Mouse (Mus musculus) forebrain, postnatal 0 days (tissue): ENCODE measurements around the gene Olig1. TPM values are rescaled to one million over a fixed set of nuclear protein-coding genes. Genes with fewer than 3 reads are reported as not detected.

Experiments
- ATAC-seq: fragments of 200-750 bp; cut with Nextera tagmentation; 2 replicates; pipeline ENCODE4 v1.8.0; 2017; ENCODE audit warnings: mild to moderate bottlenecking, moderate library complexity
- DNase-seq: peaks from one replicate; pipeline ENCODE4 v3.0.0-alpha.2; 2015
- H3K27ac ChIP-seq: fragments of 300-500 bp; sonication (generic); 2 replicates; pipeline ENCODE4 v1.5.1; 2014; ENCODE audit warnings: low read depth, mild to moderate bottlenecking, antibody characterized with exemption, low read length, moderate library complexity, mixed read lengths
- H3K27me3 ChIP-seq: fragments of 300-500 bp; sonication (generic); 2 replicates; pipeline ENCODE4 v1.6.1; 2014; ENCODE audit warnings: mild to moderate bottlenecking, low read length, mixed read lengths; ENCODE audit not compliant: insufficient read depth
- H3K36me3 ChIP-seq: fragments of 300-500 bp; sonication (generic); 2 replicates; pipeline ENCODE4 v1.6.1; 2014; ENCODE audit warnings: mild to moderate bottlenecking, moderate library complexity; ENCODE audit not compliant: insufficient read depth
- H3K4me1 ChIP-seq: fragments of 300-500 bp; sonication (generic); 2 replicates; pipeline ENCODE4 v1.6.1; 2014; ENCODE audit warnings: antibody characterized with exemption; ENCODE audit not compliant: insufficient read depth
- H3K4me2 ChIP-seq: fragments of 300-500 bp; sonication (generic); 2 replicates; pipeline ENCODE4 v1.6.1; 2014; ENCODE audit warnings: low read depth, mild to moderate bottlenecking, moderate library complexity
- H3K4me3 ChIP-seq: fragments of 300-500 bp; sonication (generic); 2 replicates; pipeline ENCODE4 v1.5.1; 2014; ENCODE audit warnings: low read depth, low read length, mixed read lengths
- H3K9ac ChIP-seq: fragments of 300-500 bp; sonication (generic); 2 replicates; pipeline ENCODE4 v1.6.1; 2014; ENCODE audit warnings: mild to moderate bottlenecking
- H3K9me3 ChIP-seq: fragments of 300-500 bp; sonication (generic); 2 replicates; pipeline ENCODE4 v1.6.1; 2016; ENCODE audit warnings: low read length
- CTCF ChIP-seq: sonication (generic); IDR thresholded peaks from 2 replicates; pipeline ENCODE4 v1.5.1; 2016; ENCODE audit warnings: antibody characterized with exemption, control low read depth, low read depth
- WGBS: fragments of 180-500 bp; shearing (Covaris S2); extraction: QIAGEN DNeasy Blood & Tissue Kit; methylation state at CpG from one replicate; pipeline ENCODE4 v1.1.7; 2014; 5-methylcytosine and 5-hydroxymethylcytosine counted together
- polyA plus RNA-seq: library from polyadenylated mRNA; unstranded; fragments of >200 nt; fragmentation: Nextera tagmentation; extraction: Ambion mirVana; gene quantifications from 2 replicates; pipeline ENCODE4 v1.2.1, GENCODE M21; 2015
- total RNA-seq: library from RNA; depleted of rRNA; stranded (reverse); fragments of >200 nt; gene quantifications from 2 replicates; pipeline ENCODE4 v1.2.3, GENCODE M21; 2014

Olig1 gene
- total and polyA plus RNA-seq, 2 experiments from 2014 or later = 103 to 138 TPM

GRCm38 (mm10) chr16:91268724-91269452 is 684 bp upstream of the Olig1 start:
- Histone ChIP-seq H3K4me2 (peak overlapping the region; percentile 85), H3K4me1 (peaks cover 14% of the 10 kb centered on the region; the same call in 1 of the 2 replicates), H3K4me3 (peak overlapping the region; percentile 43), H3K9ac (no peak overlapping the region), H3K27me3 (peaks cover 81% of the 10 kb centered on the region), H3K9me3 (no peaks in the 10 kb centered on the region), H3K27ac (no peak overlapping the region), H3K36me3 (no peaks in the 10 kb centered on the region)
- ATAC-seq = no peak
- peak; percentile 20 for DNase-seq
- no peak for TF ChIP-seq CTCF
- 7% methylated on average over 13 of the region's 13 CpGs for WGBS

GRCm38 (mm10) chr16:91270212-91270971 is 820 bp downstream of the Olig1 start:
- Histone ChIP-seq H3K4me1 (peaks cover 14% of the 10 kb centered on the region; the same call in 1 of the 2 replicates), H3K9ac (peak overlapping the region; percentile 46), H3K4me2 (peak overlapping the region; percentile 85), H3K4me3 (peak overlapping the region; percentile 43), H3K27me3 (peaks cover 90% of the 10 kb centered on the region), H3K9me3 (no peaks in the 10 kb centered on the region), H3K27ac (peak overlapping the region; percentile 57; the same call in 1 of the 2 replicates), H3K36me3 (no peaks in the 10 kb centered on the region)
- 3% methylated on average over 63 of the region's 63 CpGs for WGBS
- no peak for TF ChIP-seq CTCF
- DNase-seq (peak; percentile 37), ATAC-seq (peak; percentile 34; the same call in 1 of the 2 replicates)

- TF ChIP-seq CTCF = no peak
- H3K27ac ChIP-seq = peak overlapping the region; percentile 29; the same call in 1 of the 2 replicates
- H3K36me3 ChIP-seq = no peaks in the 10 kb centered on the region
- H3K9ac ChIP-seq = peak overlapping the region; percentile 46
- H3K4me3 ChIP-seq = peak overlapping the region; percentile 43
- 1% methylated on average over 29 of the region's 29 CpGs for WGBS
- no peak for ATAC-seq
- peaks cover 89% of the 10 kb centered on the region for H3K27me3 ChIP-seq
- H3K4me2 ChIP-seq = peak overlapping the region; percentile 85
- H3K9me3 ChIP-seq = no peaks in the 10 kb centered on the region
- DNase-seq = peak; percentile 28
- peaks cover 14% of the 10 kb centered on the region; the same call in 1 of the 2 replicates for H3K4me1 ChIP-seq
These were observed 1.5 kb downstream of the Olig1 start for GRCm38 (mm10) chr16:91270982-91271549.

- TF ChIP-seq CTCF = no peak
- DNase-seq (no peak), ATAC-seq (no peak)
- H3K27me3 ChIP-seq = peaks cover 84% of the 10 kb centered on the region
- H3K4me1 ChIP-seq = peaks cover 14% of the 10 kb centered on the region; the same call in 1 of the 2 replicates
- H3K9me3 ChIP-seq = no peaks in the 10 kb centered on the region
- H3K4me2 ChIP-seq = peak overlapping the region; percentile 85
- peak overlapping the region; percentile 43 for H3K4me3 ChIP-seq
- H3K9ac ChIP-seq = no peak overlapping the region
- 2% methylated on average over 20 of the region's 20 CpGs for WGBS
- 0 out of 2 replicates have a peak overlapping the region, but pooled peaks have one; percentile 29 for H3K27ac ChIP-seq
- no peaks in the 10 kb centered on the region for H3K36me3 ChIP-seq
These were observed 2.1 kb downstream of the Olig1 start for GRCm38 (mm10) chr16:91271634-91272033.

- H3K27me3 ChIP-seq = peaks cover 8% of the 10 kb centered on the region; the same call in 1 of the 2 replicates
- no peak overlapping the region for H3K4me2 ChIP-seq
- ATAC-seq (no peak), DNase-seq (no peak)
- H3K4me1 ChIP-seq = no peaks in the 10 kb centered on the region
- H3K9me3 ChIP-seq = no peaks in the 10 kb centered on the region
- H3K27ac ChIP-seq = no peak overlapping the region
- no peak for TF ChIP-seq CTCF
- H3K9ac ChIP-seq = no peak overlapping the region
- H3K4me3 ChIP-seq = no peak overlapping the region
- WGBS = 58% methylated on average over 4 of the region's 4 CpGs
- H3K36me3 ChIP-seq = no peaks in the 10 kb centered on the region
These were observed 10.9 kb downstream of the Olig1 start for GRCm38 (mm10) chr16:91280516-91280915.

GRCm38 (mm10) chr16:91292080-91292479 is 22.5 kb downstream of the Olig1 start:
- Histone ChIP-seq H3K27ac (no peak overlapping the region), H3K9me3 (no peaks in the 10 kb centered on the region), H3K4me3 (no peak overlapping the region), H3K4me2 (no peak overlapping the region), H3K36me3 (no peaks in the 10 kb centered on the region), H3K9ac (no peak overlapping the region), H3K4me1 (no peaks in the 10 kb centered on the region), H3K27me3 (no peaks in the 10 kb centered on the region; the same call in none of the 2 replicates)
- TF ChIP-seq CTCF = no peak
- 54% methylated on average over 7 of the region's 7 CpGs for WGBS
- DNase-seq (no peak), ATAC-seq (no peak)
